Mouse (Mus musculus): ENCODE data around the gene G430095P16Rik.

The G430095P16Rik gene

DNA sequence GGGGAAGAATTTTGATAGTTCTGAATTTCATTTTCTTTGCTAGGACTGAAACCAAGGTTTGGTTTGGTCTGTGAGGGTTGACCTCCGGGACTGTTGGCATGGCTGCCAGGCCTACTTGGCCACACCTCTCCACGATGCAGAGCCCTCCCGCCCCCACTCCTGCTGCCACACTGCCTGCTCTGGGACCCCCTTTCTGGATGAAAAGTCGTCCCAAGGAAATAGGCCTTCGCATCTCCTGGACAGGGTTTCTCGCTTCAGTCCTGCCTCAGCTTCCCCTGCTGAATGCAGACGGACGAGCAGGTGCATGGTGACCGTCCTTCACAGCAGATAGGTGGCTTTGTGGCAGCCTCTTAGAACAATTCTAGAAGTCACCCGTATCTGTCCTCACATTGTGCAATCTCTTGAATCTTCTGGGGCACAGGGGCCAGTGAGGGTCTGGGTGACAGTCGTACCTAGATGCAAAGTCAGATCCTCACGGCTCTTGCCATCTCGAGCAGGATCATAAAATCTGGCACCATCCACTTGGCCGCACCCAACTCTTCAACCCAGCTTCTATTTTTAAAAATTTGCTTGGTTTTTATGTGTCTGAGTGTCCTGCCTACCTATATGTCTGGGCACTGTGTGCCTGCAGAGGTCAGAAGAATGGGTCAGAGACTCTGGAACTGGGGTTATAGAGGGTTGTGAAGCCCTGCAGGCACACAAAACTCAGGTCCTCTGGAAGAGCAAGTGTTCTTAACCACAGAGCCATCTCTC, 45.7 kb downstream of the G430095P16Rik start:
- no peak for DNase-seq (ENCODE audit: low read depth, low spot score)

DNA sequence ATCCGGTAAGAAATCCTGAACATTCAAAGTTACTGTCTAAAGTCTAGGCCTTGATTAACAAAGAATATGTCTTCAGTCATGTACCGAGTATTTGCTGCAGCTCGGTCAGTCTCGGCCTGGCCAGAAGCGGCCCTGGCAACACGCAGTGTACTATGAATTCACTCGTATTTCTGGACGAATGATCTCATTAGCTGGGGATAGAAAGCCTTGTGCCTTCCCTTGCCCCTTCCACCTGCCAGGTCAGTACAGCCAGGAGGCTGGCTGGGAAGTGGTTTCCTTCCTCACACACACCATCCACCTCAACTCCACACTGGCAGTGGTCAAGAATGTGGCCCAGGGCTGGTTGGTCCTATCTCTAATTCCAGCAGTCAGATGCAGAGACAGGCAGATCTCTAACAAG, 46.5 kb downstream of the G430095P16Rik start:
- no peak for DNase-seq (ENCODE audit: low read depth, low spot score)

DNA sequence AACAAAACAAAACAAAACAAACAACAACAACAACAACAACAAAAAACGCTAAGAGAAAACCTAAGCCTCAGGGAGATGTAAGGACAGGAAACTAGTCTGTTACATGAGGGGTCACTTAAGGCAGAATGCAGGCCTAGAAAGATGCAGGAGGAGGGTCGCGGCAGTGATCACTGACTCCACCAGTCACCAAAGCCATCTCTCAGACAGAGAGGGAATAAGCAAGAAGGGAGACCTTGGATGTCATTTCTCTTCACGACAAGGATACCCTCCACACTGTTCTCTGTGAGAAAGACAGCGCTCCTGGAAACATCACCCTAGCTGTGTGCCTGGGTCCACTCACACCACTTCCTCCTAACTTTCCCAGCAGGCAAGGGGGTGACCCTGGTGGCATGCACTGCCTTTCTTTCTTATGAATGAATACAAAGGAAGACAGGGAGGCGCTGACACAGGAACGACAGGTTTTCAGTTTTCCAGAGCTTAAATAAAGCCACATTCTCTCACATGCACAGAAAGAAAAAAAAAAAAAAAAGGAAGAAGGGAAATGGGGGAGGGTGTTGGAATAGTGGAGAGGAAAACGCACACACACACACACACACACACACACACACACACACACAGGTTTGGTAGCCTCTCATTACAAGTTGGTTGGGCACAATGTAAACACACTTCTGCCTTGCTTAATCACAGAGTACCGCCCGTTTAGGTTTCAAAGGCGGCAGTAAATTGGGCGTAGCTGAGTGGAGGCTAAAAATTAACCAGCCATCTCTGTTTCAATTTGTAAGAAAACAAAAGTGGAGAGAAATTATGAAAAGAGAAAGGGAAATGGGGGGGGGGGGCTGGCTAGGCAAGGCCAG, 47.5 kb downstream of the G430095P16Rik start:
- no peak for DNase-seq (ENCODE audit: low read depth, low spot score)

DNA sequence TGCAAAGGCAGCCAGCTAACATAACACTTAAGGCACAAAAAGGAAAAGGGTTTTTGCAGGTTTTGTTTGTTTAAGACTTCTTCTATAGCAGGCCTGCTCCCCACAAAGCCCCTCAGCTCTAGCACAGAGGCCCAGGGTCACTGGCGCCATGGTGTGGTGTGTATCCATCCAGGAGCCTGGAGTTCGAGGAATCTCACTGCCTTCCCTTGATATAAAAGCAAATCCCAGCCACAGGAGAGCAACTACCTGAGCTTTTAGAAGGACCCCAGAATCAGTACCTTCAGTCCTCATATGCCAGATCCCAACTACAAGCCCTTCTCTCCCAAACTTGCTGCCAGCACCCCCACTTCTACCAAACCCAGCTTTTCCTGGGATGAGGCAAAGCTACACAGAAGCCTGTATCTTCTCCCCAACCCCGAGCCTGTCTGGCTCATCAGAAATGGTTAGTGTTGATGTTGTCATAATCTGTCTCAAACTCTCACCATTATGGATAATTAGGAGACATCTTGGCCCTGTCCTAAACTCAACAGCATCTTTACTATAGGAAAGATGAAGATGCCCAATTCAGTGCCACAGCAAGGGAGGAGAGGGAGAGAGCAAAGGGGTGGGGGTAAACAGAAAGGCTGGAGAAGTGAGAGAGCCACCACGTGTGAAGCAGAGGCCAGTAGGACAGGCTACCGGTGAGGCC, 48.3 kb downstream of the G430095P16Rik start:
- no peak for DNase-seq (ENCODE audit: low read depth, low spot score)

DNA sequence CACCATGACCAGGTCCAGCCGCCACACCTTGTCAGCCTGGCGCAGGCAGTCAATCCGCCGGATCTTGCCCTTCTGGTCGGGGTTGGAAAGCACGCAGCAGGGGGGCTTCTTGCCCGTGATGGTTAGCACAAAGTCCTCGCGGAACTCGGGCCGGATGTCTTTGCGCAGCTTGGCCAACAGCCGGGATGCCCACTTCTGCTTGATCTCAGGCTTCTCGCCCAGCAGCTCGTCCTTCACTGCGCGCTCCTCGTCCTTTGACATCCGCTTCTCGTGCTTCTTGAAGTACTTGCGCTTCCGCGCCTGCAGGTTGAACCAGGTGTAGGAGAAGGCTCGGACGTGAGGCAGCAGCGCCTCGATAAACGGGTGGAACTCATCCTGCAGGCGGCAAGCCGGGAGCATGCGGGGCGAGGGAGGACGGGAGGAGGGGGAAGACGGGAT, 49.2 kb downstream of the G430095P16Rik start:
- DNase-seq (ENCODE audit: low read depth, low spot score), result no peak

DNA sequence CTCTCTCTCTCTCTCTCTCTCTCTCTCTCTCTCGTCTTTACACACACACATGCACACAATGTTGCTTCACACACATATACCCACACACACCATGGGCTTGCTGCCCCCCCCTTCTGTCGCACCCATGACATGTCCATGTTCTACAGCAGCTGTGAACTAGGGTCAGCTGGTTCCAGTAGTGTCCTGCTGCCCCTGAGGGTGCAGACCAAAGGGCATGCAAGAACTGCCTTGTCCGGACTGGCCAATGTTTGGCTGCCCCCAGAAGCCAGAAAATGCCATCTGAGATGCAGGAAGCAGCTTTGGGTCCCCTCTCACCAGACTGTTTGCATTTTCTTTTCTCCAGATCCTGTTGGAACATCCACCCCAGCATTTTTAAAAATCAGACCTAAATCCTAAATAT, 49.8 kb downstream of the G430095P16Rik start:
- DNase-seq (ENCODE audit: low read depth, low spot score), result no peak

DNA sequence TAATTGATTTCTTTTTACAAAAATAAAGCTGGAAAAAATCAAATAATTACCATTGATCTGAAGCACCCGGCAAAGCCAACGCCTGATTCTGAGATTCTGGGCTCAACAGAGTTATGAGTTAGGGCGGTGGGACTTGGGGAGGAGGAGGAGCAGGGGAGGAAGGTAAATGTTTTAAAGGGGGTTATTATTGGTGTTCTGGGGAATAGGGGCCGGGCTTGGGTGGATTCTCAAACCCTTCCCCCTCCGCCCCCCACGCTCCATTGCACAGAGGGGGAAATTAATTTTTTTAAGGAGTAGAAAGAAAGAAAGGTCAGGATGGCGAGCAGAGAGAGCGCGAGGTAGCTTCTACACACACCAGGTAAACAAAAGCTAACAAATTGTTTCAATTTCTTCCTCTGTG, 50.5 kb downstream of the G430095P16Rik start:
- no peak for DNase-seq (ENCODE audit: low read depth, low spot score)

DNA sequence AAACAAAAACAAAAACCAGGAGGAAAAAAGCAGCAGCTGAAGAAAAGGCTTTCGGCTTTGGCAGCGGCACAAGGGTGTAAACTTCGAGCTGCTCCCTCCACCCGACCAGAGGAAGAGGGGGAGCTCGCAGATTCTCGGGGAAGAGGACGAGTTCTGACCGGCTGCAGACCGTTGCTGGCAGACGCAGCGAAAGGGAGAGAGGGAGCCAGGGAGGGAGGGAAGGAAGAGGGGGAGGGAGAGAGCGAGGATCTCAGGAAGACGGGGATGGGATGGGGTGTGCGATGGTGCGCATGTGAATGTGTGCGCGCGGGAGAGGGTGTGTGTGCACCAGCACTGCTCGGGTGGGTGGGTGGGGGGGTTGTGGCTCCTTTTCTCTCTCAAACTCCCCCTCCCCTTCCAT, 51.0 kb downstream of the G430095P16Rik start:
- no peak for DNase-seq (ENCODE audit: low read depth, low spot score)

DNA sequence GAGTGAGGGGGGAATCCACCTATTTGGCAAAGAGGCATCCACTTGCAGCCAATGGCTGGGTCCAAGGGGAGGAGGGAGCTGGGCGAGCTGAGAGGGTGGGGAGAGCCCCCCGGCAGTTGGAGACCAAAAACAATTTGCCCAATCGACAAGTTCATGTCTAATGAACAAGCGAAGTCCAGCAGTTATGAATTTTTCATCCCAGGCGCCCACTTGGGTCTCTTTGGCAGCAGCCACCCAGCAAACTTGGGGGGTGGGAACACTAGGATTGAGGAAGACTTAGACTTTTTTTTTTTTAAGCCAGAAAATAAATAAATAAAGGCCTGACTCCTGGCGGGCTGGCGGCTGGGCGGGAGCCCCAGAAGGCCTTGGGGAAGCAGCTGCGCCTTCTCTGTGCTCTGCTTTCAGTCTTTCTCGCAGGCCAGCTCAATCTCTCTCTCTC, 51.7 kb downstream of the G430095P16Rik start:
- DNase-seq (ENCODE audit: low read depth, low spot score), result no peak

DNA sequence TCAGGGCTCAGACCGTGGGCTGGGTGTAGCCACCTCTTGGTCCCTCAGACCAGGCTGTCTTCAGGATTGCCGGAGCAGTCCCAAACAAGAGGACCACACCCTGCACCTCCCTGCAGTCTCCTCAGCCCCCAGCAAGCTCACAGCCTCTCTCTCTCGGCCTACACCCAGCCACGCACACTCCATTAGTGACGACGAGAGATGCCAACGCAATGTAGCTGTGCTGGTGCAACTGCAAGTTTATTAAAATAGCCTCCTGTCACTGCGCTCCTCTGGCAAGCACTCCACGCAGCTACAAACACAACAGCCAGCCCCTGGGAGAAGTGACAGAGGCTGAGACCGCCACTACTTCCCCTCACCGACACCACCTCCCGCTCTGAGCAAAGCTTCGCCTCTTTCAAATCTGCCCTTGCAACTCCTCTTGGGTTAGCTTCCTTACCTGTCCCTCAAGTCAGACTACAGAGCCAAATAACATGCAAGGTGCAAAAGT, 52.3 kb downstream of the G430095P16Rik start:
- no peak for DNase-seq (ENCODE audit: low read depth, low spot score)

DNA sequence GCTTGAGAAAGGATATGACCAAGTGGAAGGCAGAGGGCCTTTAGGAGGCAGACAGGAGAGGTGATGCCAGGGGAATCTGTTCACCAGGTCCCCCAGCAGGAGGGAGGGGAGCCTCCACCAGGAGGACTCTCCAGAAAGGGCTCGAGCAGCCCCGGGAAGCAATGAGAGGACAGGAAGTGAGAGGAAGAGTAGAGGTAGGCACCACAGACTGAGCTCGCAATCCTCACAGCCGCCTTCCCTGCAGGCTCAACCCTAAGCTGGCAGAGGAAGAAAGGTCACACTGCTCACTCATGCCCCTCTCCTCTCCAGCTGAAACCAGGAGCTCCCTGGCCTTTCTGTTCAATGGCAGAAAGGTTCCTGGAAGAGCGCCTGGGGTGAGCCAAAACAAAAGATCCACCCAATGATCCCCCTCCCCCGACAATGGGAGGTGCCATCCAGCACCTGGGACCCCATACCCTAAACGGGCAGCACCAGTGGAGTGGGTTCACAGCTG, 52.9 kb downstream of the G430095P16Rik start:
- no peak for DNase-seq (ENCODE audit: low read depth, low spot score)
